Comparison of ENCODE assay signal across 16 mouse cellular contexts in genomic region chr12:25141311-25141710, GRCm38 (mm10). TPM values are rescaled to one million over a fixed set of nuclear protein-coding genes. Genes with fewer than 3 reads are reported as not detected.
DNase-seq lines count a peak whose midpoint lies in the region; ATAC-seq lines count a peak whose summit lies in the region.
"Had no signal": no experiment of that assay in that cellular context is flagged by ENCODE, and none has a peak within 500 bp of the region (broad histone marks: within the 10 kb centered on the region; RNA-seq: fewer than 3 reads in every experiment).

No protein-coding gene starts in this region.

- no peaks in the 10 kb centered on the region for H3K36me3 ChIP-seq in heart, embryonic 10.5 days
- H3K36me3 ChIP-seq in intestine, embryonic 15.5 days, result no peaks in the 10 kb centered on the region
- no peaks in the 10 kb centered on the region for H3K36me3 ChIP-seq in liver, embryonic 16.5 days (ENCODE audit: control insufficient read depth, insufficient read depth)
- H3K36me3 ChIP-seq: hindbrain, embryonic 15.5 days; lung, embryonic 15.5 days; stomach, embryonic 15.5 days had no signal

- H3K27me3 ChIP-seq in heart, embryonic 10.5 days (ENCODE audit: insufficient read depth, poor library complexity, severe bottlenecking), result no peaks in the 10 kb centered on the region; the same call in 1 of the 2 replicates
- no peaks in the 10 kb centered on the region for H3K27me3 ChIP-seq in intestine, embryonic 15.5 days (replicated peaks)
- no peaks in the 10 kb centered on the region for H3K27me3 ChIP-seq in liver, embryonic 16.5 days (ENCODE audit: control insufficient read depth, insufficient read depth, low read depth, low read length)
- H3K27me3 ChIP-seq: hindbrain, embryonic 15.5 days; lung, embryonic 15.5 days; stomach, embryonic 15.5 days had no signal

- intact Hi-C loops in heart, postnatal 14 days (cut with DNase I), result no loop called here

- peak overlapping the region; percentile 44; the same call in 1 of the 2 replicates for H3K27ac ChIP-seq in heart, embryonic 10.5 days
- H3K27ac ChIP-seq in intestine, embryonic 15.5 days, result peak overlapping the region; percentile 3; the same call in 1 of the 2 replicates
- peak overlapping the region; percentile 59; the same call in 1 of the 2 replicates for H3K27ac ChIP-seq in liver, embryonic 16.5 days (ENCODE audit: low read length)
- H3K27ac ChIP-seq: hindbrain, embryonic 15.5 days; lung, embryonic 15.5 days; stomach, embryonic 15.5 days had no signal

- no peak for ATAC-seq in intestine, embryonic 15.5 days
- peak; percentile 26; the same call in 1 of the 2 replicates for ATAC-seq in liver, embryonic 16.5 days (ENCODE audit: low read depth)
- no peak for ATAC-seq in monocyte, adult 5-6 weeks (replicated peaks; ENCODE audit: insufficient number of reproducible peaks, low FRiP score, low TSS enrichment, poor library complexity, severe bottlenecking)
- ATAC-seq: forebrain, embryonic 16.5 days had no signal

- H3K9ac ChIP-seq in intestine, embryonic 15.5 days, result no peak overlapping the region
- H3K9ac ChIP-seq in liver, embryonic 16.5 days (ENCODE audit: low read depth, low read length), result no peak overlapping the region
- H3K9ac ChIP-seq: hindbrain, embryonic 15.5 days; lung, embryonic 15.5 days; stomach, embryonic 15.5 days had no signal

- no peaks in the 10 kb centered on the region for H3K9me3 ChIP-seq in heart, embryonic 10.5 days
- H3K9me3 ChIP-seq in intestine, embryonic 15.5 days, result no peaks in the 10 kb centered on the region
- H3K9me3 ChIP-seq in liver, embryonic 16.5 days (replicated peaks; ENCODE audit: control insufficient read depth, low read length), result no peaks in the 10 kb centered on the region
- H3K9me3 ChIP-seq: hindbrain, embryonic 15.5 days; lung, embryonic 15.5 days; stomach, embryonic 15.5 days had no signal

- 76% methylated on average over 7 of the region's 7 CpGs for WGBS in heart, embryonic 10.5 days
- WGBS in intestine, embryonic 15.5 days, result 52% methylated on average over 7 of the region's 7 CpGs
- WGBS in liver, embryonic 16.5 days (ENCODE audit: insufficient replicate concordance), result 45% methylated on average over 7 of the region's 7 CpGs

- H3K4me3 ChIP-seq in heart, embryonic 10.5 days, result no peak overlapping the region
- no peak overlapping the region for H3K4me3 ChIP-seq in intestine, embryonic 15.5 days (replicated peaks)
- no peak overlapping the region for H3K4me3 ChIP-seq in liver, embryonic 16.5 days (ENCODE audit: low read depth, low read length)
- H3K4me3 ChIP-seq: hindbrain, embryonic 15.5 days; lung, embryonic 15.5 days; myocyte; stomach, embryonic 15.5 days had no signal

- peaks cover 20% of the 10 kb centered on the region; the same call in 1 of the 2 replicates for H3K4me1 ChIP-seq in heart, embryonic 10.5 days
- peaks cover 6% of the 10 kb centered on the region for H3K4me1 ChIP-seq in intestine, embryonic 15.5 days (replicated peaks)
- H3K4me1 ChIP-seq in liver, embryonic 16.5 days (ENCODE audit: control insufficient read depth, low read depth, low read length), result peaks cover 8% of the 10 kb centered on the region
- H3K4me1 ChIP-seq: hindbrain, embryonic 15.5 days; stomach, embryonic 15.5 days had no signal

- DNase-seq in heart, embryonic 10.5 days (ENCODE audit: low spot score), result no peak
- DNase-seq in heart, postnatal 14 days, result no peak
- DNase-seq in brain, adult 2 months (ENCODE audit: low read depth, low spot score), result peak; percentile 12
- no peak for DNase-seq in right cerebral cortex, adult 18-20 months
- DNase-seq: embryo, embryonic 11 days; gastrocnemius, postnatal 25 days; left cerebral cortex, postnatal 4 days; thymus, postnatal 36 days had no signal

- no peak overlapping the region for H3K4me2 ChIP-seq in intestine, embryonic 15.5 days (replicated peaks)
- no peak overlapping the region for H3K4me2 ChIP-seq in liver, embryonic 16.5 days (ENCODE audit: low read depth, low read length)
- H3K4me2 ChIP-seq: hindbrain, embryonic 15.5 days; lung, embryonic 15.5 days; stomach, embryonic 15.5 days had no signal

RNA-seq across cellular contexts. Expression of gene Id2, which starts 44.4 kb away (rescaled TPM):
- 390 and 444 TPM in 2 replicates for polyA plus RNA-seq in heart, embryonic 10.5 days (2016; fragmentation: Nextera tagmentation; extraction: Ambion mirVana)
- total RNA-seq in heart, postnatal 14 days (2021), result 10 to 100 TPM; 13.6 to 14.6 TPM
- polyA plus RNA-seq in intestine, embryonic 15.5 days (2015; fragmentation: Nextera tagmentation; extraction: Ambion mirVana), result 360 and 449 TPM in 2 replicates
- polyA plus RNA-seq in liver, embryonic 16.5 days (2015; fragmentation: Nextera tagmentation; extraction: Ambion mirVana), result 127 and 140 TPM in 2 replicates
- total RNA-seq in monocyte, adult 5-6 weeks (2017), result 239 to 512 TPM (median 247 TPM) in 3 replicates

Comparison
In these comparisons a context has a peak if more than half of its experiments do, and no peak if none do; other contexts are left out.
1. H3K27ac ChIP-seq: peak in every context shown above with its lines; median percentile 59 in liver, embryonic 16.5 days; 44 in heart, embryonic 10.5 days; 3 in intestine, embryonic 15.5 days.